Mouse (Mus musculus) hindbrain, embryonic 10.5 days (tissue): ENCODE measurements around the gene Tbcb. TPM values are rescaled to one million over a fixed set of nuclear protein-coding genes. Genes with fewer than 3 reads are reported as not detected.
"Not testable (repeated sequence)": the region's sequence is repeated elsewhere in the genome, so short reads cannot be mapped to it uniquely, and the experiment has no call there.

Experiments
- DNase-seq: peaks from one replicate; pipeline ENCODE4 v3.0.0-alpha.2; 2017; ENCODE audit warnings: low spot score
- H3K27ac ChIP-seq: fragments of 300-500 bp; sonication (generic); 2 replicates; pipeline ENCODE4 v1.5.1; 2016; ENCODE audit warnings: mild to moderate bottlenecking, moderate library complexity
- H3K27me3 ChIP-seq: fragments of 300-500 bp; sonication (generic); 2 replicates; pipeline ENCODE4 v1.6.1; 2016; ENCODE audit warnings: mild to moderate bottlenecking; ENCODE audit not compliant: poor library complexity, insufficient read depth, severe bottlenecking
- H3K36me3 ChIP-seq: fragments of 300-500 bp; sonication (generic); 2 replicates; pipeline ENCODE4 v1.6.1; 2016; ENCODE audit warnings: mild to moderate bottlenecking, moderate library complexity
- H3K4me1 ChIP-seq: fragments of 300-500 bp; sonication (generic); replicated peaks from 2 replicates; pipeline ENCODE4 v1.6.1; 2016; ENCODE audit warnings: mild to moderate bottlenecking
- H3K4me3 ChIP-seq: fragments of 300-500 bp; sonication (generic); 2 replicates; pipeline ENCODE4 v1.5.1; 2016; ENCODE audit warnings: mild to moderate bottlenecking, moderate library complexity
- H3K9me3 ChIP-seq: fragments of 300-500 bp; sonication (generic); 2 replicates; pipeline ENCODE4 v1.6.1; 2016; ENCODE audit warnings: mild to moderate bottlenecking, moderate library complexity
- WGBS: fragments of 180-500 bp; shearing (Covaris S2); methylation state at CpG from one replicate; pipeline ENCODE4 v1.1.7; 2016; 5-methylcytosine and 5-hydroxymethylcytosine counted together
- polyA plus RNA-seq: library from polyadenylated mRNA; unstranded; fragments of >200 nt; fragmentation: Nextera tagmentation; extraction: Ambion mirVana; gene quantifications from 2 replicates; pipeline ENCODE4 v1.2.1, GENCODE M21; 2016

The Tbcb gene
- polyA plus RNA-seq, 1 experiment from 2014 or later: 312 TPM

DNA sequence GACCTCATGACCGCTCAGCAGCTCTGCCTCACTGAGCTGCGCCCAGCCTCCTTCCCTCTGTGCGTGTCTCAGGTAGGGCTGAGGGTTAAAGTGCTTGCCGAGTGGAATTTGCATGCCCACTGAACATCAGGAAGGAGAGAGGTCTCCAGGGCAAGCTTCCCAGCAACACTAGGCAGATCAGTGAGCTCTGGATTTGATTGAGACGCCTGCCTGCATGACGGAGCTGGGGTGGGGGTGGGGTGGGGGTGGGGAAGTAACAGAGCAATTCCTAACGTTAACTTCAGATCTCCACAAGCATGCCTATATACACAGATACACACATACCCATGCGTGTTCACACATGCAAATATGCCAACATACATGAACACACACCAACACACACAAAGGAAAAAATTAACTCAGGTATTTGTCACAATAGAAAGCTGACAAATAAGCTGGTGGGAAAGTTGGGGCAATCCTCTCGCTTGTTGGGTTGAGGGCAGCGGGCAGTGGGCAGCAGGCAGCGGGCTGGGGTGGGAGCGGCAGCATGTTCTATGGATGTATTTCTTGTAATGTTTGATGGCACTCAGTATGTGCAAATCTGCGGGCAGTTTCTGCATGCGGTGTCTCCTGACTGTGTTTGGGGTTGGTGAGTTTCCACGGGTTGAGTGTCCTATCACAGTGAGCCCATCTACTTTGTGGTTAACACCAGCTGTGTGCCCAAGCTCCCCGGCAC, 12.6 kb downstream of the Tbcb start:
- DNase-seq: peak; percentile 70
- peak overlapping the region; percentile 58 for H3K4me3 ChIP-seq
- no peaks in the 10 kb centered on the region for H3K9me3 ChIP-seq
- WGBS: 5% methylated on average over 16 of the region's 16 CpGs
- peaks cover 13% of the 10 kb centered on the region for H3K4me1 ChIP-seq
- peaks cover 26% of the 10 kb centered on the region for H3K36me3 ChIP-seq
- no peaks in the 10 kb centered on the region for H3K27me3 ChIP-seq
- peak overlapping the region; percentile 83 for H3K27ac ChIP-seq

DNA sequence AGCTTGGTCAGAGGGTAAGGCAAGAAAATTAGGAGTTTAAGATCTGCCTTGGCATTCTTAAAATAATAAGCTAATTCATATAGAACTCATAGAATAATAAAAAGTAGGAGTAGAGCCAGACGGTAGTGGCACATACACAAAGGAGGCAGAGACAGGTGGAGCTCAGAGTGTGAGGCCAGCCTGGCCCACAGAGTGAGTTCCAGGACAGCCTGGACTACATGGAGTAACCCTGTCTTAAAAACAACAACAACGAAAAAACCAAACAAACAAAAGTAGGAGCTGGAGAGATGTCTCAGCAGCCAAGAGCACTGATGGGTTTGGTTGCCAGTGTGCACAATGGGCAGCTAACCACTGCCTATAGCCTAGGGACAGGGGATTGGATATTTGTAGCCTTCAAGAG, 14.8 kb downstream of the Tbcb start:
- Histone ChIP-seq H3K36me3 (peaks cover 4% of the 10 kb centered on the region), H3K27ac (no peak overlapping the region), H3K27me3 (no peaks in the 10 kb centered on the region), H3K9me3 (no peaks in the 10 kb centered on the region), H3K4me1 (peaks cover 13% of the 10 kb centered on the region), H3K4me3 (no peak overlapping the region)
- DNase-seq: no peak
- 69% methylated on average over 2 of the region's 2 CpGs for WGBS

DNA sequence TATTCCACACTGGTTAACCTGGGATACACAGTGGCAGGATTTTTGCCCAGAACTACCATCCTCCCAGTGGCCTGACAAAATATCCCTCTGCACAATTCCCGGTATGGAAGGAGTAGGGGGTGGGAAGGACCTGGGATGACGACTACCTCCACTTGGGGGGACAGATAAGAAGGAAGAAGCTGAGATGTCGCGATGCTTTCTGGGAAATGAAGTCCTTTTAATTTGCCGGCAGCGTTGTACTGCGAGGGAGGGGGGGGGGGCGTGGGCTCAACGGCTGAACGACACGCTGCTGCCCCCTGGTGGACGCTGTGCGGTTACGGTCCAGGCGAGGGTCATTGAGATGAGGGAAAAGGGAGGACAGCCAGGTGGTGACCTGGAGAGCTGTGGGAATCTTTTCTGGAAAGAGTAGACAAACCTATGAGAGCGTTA, 15.3 kb downstream of the Tbcb start:
- Histone ChIP-seq H3K9me3 (no peaks in the 10 kb centered on the region), H3K27me3 (no peaks in the 10 kb centered on the region), H3K4me1 (peaks cover 13% of the 10 kb centered on the region), H3K36me3 (no peaks in the 10 kb centered on the region), H3K27ac (peak overlapping the region; percentile 62), H3K4me3 (peak overlapping the region; percentile 34)
- under 1% methylated on average over 16 of the region's 16 CpGs for WGBS
- peak; percentile 88 for DNase-seq

DNA sequence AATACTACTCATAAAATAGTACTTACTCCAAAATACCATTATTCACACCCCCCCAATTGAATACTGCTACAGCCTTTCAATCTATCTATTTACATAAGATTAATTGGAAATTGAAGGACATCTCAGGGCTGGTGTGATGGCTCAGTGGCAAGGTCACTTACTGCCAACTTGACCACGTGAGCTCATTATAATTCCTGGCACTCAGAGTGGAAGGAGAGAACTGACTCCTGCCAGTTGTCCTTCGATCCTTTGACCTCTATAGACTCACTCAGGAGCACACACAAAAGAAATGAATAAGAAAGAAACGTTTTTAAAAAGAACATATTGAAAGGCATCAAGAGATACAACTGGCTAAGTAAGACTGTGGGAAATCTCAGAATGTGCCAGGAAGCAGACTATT, 16.2 kb downstream of the Tbcb start:
- no peaks in the 10 kb centered on the region for H3K9me3 ChIP-seq
- H3K4me3 ChIP-seq: no peak overlapping the region
- H3K27me3 ChIP-seq: no peaks in the 10 kb centered on the region
- WGBS: 68% methylated on average over 3 of the region's 3 CpGs
- peaks cover 13% of the 10 kb centered on the region for H3K4me1 ChIP-seq
- H3K27ac ChIP-seq: no peak overlapping the region
- DNase-seq: no peak
- no peaks in the 10 kb centered on the region for H3K36me3 ChIP-seq

DNA sequence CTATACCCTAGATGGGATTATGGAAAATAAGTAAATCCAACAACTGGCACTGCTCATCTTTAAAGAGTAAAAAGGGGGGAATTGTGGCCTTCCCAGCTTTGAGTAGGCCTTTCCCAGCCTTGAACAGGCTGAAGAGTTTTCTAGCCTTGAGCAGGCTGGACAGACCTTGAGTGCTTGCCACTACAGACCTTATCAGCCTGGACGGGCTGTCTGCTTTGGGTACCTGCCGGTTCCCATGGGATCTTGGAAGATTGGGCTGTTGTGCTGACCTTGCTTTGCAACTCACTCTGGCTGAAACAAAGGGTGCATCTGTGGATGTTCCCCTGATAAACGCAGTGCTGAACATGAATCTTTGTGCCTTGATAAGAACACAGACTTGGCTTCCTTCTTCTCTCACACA, 18.2 kb downstream of the Tbcb start:
- DNase-seq: no peak
- Histone ChIP-seq H3K9me3 (no peaks in the 10 kb centered on the region), H3K4me1 (peaks cover under 1% of the 10 kb centered on the region), H3K27ac (no peak overlapping the region), H3K4me3 (no peak overlapping the region), H3K36me3 (no peaks in the 10 kb centered on the region), H3K27me3 (no peaks in the 10 kb centered on the region)
- WGBS: 93% methylated on average over 3 of the region's 3 CpGs

- WGBS: 26% methylated on average over 4 of the region's 4 CpGs
- Histone ChIP-seq H3K4me3 (no peak overlapping the region), H3K36me3 (no peaks in the 10 kb centered on the region), H3K27ac (no peak overlapping the region), H3K9me3 (no peaks in the 10 kb centered on the region), H3K27me3 (no peaks in the 10 kb centered on the region), H3K4me1 (no peaks in the 10 kb centered on the region)
- no peak for DNase-seq
Observed at GRCm38 (mm10) chr7:30211025-30211424, 21.0 kb downstream of the Tbcb start.

GRCm38 (mm10) chr7:30206364-30206763, 25.7 kb downstream of the Tbcb start:
- not testable (repeated sequence) for DNase-seq, H3K36me3 ChIP-seq, H3K27ac ChIP-seq, H3K4me3 ChIP-seq, H3K9me3 ChIP-seq, H3K4me1 ChIP-seq, H3K27me3 ChIP-seq
- WGBS: 54% methylated on average over 5 of the region's 5 CpGs

DNA sequence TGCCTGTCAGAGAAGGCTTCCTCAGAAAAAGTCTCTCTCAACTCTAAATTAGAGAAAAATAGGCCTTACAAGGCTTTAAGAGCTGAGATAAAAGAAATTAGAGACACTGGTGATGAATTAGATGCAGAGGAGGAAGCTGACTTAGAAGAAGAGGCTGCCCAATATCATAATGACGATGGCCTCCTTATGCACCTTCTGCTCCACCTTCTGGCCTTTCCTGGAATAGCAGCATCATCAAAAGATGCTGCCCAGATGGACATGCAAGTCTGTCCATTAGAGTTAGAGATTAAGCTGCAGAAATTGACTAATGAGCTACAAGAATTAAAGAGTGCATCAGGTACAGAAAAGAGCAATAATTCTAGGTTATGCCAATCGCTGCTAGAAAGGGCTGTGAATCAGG, 26.7 kb downstream of the Tbcb start:
- DNase-seq: peak; percentile 50
- WGBS: 5% methylated on average over 2 of the region's 2 CpGs
- Histone ChIP-seq H3K36me3 (no peaks in the 10 kb centered on the region), H3K9me3 (no peaks in the 10 kb centered on the region), H3K27me3 (no peaks in the 10 kb centered on the region), H3K4me1 (peaks cover 10% of the 10 kb centered on the region), H3K4me3 (no peak overlapping the region), H3K27ac (no peak overlapping the region)

- WGBS: 27% methylated on average over 8 of the region's 8 CpGs
- no peaks in the 10 kb centered on the region for H3K36me3 ChIP-seq
- H3K4me1 ChIP-seq: peaks cover 10% of the 10 kb centered on the region
- H3K4me3 ChIP-seq: no peak overlapping the region
- H3K27me3 ChIP-seq: no peaks in the 10 kb centered on the region
- H3K9me3 ChIP-seq: no peaks in the 10 kb centered on the region
- no peak for DNase-seq
- H3K27ac ChIP-seq: no peak overlapping the region
Observed at GRCm38 (mm10) chr7:30204380-30204779, 27.7 kb downstream of the Tbcb start.

- DNase-seq: no peak
- Histone ChIP-seq H3K27me3 (no peaks in the 10 kb centered on the region), H3K27ac (no peak overlapping the region), H3K36me3 (no peaks in the 10 kb centered on the region), H3K4me1 (peaks cover 15% of the 10 kb centered on the region), H3K4me3 (no peak overlapping the region), H3K9me3 (no peaks in the 10 kb centered on the region)
- WGBS: 82% methylated on average over 11 of the region's 11 CpGs
Observed at GRCm38 (mm10) chr7:30202895-30203690, 29.0 kb downstream of the Tbcb start.

- WGBS: 84% methylated on average over 5 of the region's 5 CpGs
- H3K9me3 ChIP-seq, H3K27ac ChIP-seq, H3K36me3 ChIP-seq, DNase-seq, H3K27me3 ChIP-seq, H3K4me3 ChIP-seq: not testable (repeated sequence)
- peaks cover 18% of the 10 kb centered on the region for H3K4me1 ChIP-seq
Observed at GRCm38 (mm10) chr7:30200661-30201060, 31.4 kb downstream of the Tbcb start.

GRCm38 (mm10) chr7:30200200-30200599, 31.9 kb downstream of the Tbcb start:
- H3K27me3 ChIP-seq: no peaks in the 10 kb centered on the region
- H3K4me1 ChIP-seq: peaks cover 22% of the 10 kb centered on the region
- H3K4me3 ChIP-seq: no peak overlapping the region
- 83% methylated on average over 5 of the region's 5 CpGs for WGBS
- H3K36me3 ChIP-seq: no peaks in the 10 kb centered on the region
- H3K27ac ChIP-seq: peak overlapping the region; percentile 17; the same call in 1 of the 2 replicates
- H3K9me3 ChIP-seq: no peaks in the 10 kb centered on the region
- DNase-seq: no peak

GRCm38 (mm10) chr7:30199498-30200139, 32.5 kb downstream of the Tbcb start:
- Histone ChIP-seq H3K27me3 (no peaks in the 10 kb centered on the region), H3K36me3 (no peaks in the 10 kb centered on the region), H3K4me1 (peaks cover 23% of the 10 kb centered on the region), H3K4me3 (no peak overlapping the region), H3K9me3 (no peaks in the 10 kb centered on the region), H3K27ac (no peak overlapping the region)
- 75% methylated on average over 18 of the region's 18 CpGs for WGBS
- DNase-seq: no peak
